Mouse (Mus musculus) midbrain, embryonic 11.5 days (tissue): Measurements from ENCODE around the gene Strap. TPM values are rescaled to one million over a fixed set of nuclear protein-coding genes. Genes with fewer than 3 reads are reported as not detected.

Source experiments
- ATAC-seq: fragments of 200-750 bp; cut with Nextera tagmentation; 2 replicates; pipeline ENCODE4 v1.8.0; 2017; ENCODE audit warnings: moderate TSS enrichment, moderate library complexity; ENCODE audit not compliant: low FRiP score
- DNase-seq: peaks from one replicate; pipeline ENCODE4 v3.0.0; 2015; ENCODE audit warnings: low spot score; ENCODE audit errors: missing footprints
- H3K27ac ChIP-seq: fragments of 300-500 bp; sonication (generic); 2 replicates; pipeline ENCODE4 v1.5.1; 2014; ENCODE audit warnings: low read depth, low read length
- H3K27me3 ChIP-seq: fragments of 300-500 bp; sonication (generic); 2 replicates; pipeline ENCODE4 v1.6.1; 2014; ENCODE audit warnings: mild to moderate bottlenecking, low read length, moderate library complexity, mixed read lengths; ENCODE audit not compliant: control insufficient read depth, insufficient read depth
- H3K36me3 ChIP-seq: fragments of 300-500 bp; sonication (generic); 2 replicates; pipeline ENCODE4 v1.6.1; 2014; ENCODE audit warnings: mild to moderate bottlenecking, low read length, moderate library complexity, mixed read lengths; ENCODE audit not compliant: control insufficient read depth, insufficient read depth
- H3K4me1 ChIP-seq: fragments of 300-500 bp; sonication (generic); 2 replicates; pipeline ENCODE4 v1.6.1; 2014; ENCODE audit warnings: low read length; ENCODE audit not compliant: control insufficient read depth, insufficient read depth
- H3K4me2 ChIP-seq: fragments of 300-500 bp; sonication (generic); 2 replicates; pipeline ENCODE4 v1.6.1; 2014; ENCODE audit warnings: mild to moderate bottlenecking, moderate library complexity
- H3K4me3 ChIP-seq: fragments of 300-500 bp; sonication (generic); 2 replicates; pipeline ENCODE4 v1.5.1; 2014; ENCODE audit warnings: low read depth, low read length
- H3K9ac ChIP-seq: fragments of 300-500 bp; sonication (generic); 2 replicates; pipeline ENCODE4 v1.6.1; 2014; ENCODE audit warnings: low read length
- H3K9me3 ChIP-seq: fragments of 300-500 bp; sonication (generic); 2 replicates; pipeline ENCODE4 v1.6.1; 2016; ENCODE audit warnings: low read length; ENCODE audit not compliant: control insufficient read depth
- WGBS: fragments of 180-500 bp; shearing (Covaris S2); extraction: QIAGEN DNeasy Blood & Tissue Kit; methylation state at CpG from one replicate; pipeline ENCODE4 v1.1.7; 2014; 5-methylcytosine and 5-hydroxymethylcytosine counted together
- polyA plus RNA-seq: library from polyadenylated mRNA; unstranded; fragments of >200 nt; fragmentation: Nextera tagmentation; extraction: Ambion mirVana; gene quantifications from 2 replicates; pipeline ENCODE4 v1.2.1, GENCODE M21; 2014

Strap gene
- polyA plus RNA-seq, 1 experiment from 2014 or later, result 259 TPM

DNA sequence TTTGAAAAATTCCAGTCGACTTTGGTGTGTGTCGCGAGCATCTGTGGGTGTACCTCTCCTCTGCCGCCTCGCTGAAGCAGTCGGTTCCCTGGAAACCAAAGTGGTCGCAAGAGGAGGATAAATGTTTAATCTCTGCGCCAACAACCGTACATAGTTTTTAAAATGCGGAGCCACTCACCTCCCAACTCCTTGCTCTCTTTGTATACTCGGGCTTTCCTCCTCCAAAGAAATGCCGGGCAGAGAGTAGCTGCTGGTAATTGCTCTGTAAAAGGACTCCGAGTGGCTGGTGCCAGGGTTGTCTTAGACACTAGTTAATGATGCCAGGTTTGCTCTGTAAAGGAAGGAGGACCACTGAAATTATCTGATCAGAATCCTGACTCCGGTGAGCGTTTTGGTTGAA, 26.1 kb downstream of the Strap start:
- WGBS, result 91% methylated on average over 15 of the region's 15 CpGs
- peak; percentile 67 for DNase-seq

DNA sequence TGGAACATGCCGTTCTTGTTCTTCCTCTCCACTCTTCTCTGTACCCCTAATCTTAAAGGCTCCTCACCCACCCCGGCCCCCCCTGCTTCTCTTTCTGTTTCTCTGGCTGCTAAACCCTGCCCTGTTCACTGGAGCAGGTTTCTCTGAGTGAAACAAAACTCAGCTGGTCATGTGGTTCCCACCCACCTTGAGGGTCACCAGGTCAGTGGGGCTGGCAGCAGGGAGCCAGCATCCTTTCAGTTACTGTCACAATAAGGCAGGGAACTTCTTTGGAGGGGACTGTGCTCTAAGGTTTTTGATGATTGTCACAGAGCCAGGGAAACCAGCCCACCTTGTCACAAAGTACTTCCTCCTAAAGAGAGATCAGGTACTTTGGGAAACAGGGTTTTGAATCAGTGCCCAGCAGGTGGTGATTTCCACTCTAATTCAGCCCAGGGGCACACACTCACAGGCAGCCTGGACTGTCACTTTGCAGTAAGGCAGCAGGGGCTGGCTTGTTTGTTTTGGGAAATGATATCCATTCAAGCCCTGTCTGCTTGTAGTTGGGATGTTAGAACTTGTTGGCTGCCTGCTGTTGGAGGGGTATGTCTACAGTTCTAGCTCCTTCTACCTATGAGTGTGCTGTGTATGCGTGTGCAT, 29.8 kb downstream of the Strap start:
- Histone ChIP-seq H3K9me3 (no peaks in the 10 kb centered on the region), H3K4me2 (no peak overlapping the region), H3K36me3 (no peaks in the 10 kb centered on the region), H3K4me3 (no peak overlapping the region), H3K9ac (no peak overlapping the region), H3K27me3 (no peaks in the 10 kb centered on the region), H3K27ac (no peak overlapping the region), H3K4me1 (peaks cover 5% of the 10 kb centered on the region; the same call in 1 of the 2 replicates)
- DNase-seq (peak; percentile 81), ATAC-seq (no peak)
- WGBS, result 34% methylated on average over 3 of the region's 3 CpGs

More for the DNA sequence above, 26.1 kb downstream of the Strap start:
- no peak overlapping the region for H3K4me2 ChIP-seq
- H3K9me3 ChIP-seq, result no peaks in the 10 kb centered on the region
- H3K36me3 ChIP-seq, result no peaks in the 10 kb centered on the region
- H3K27me3 ChIP-seq, result no peaks in the 10 kb centered on the region
- H3K4me1 ChIP-seq, result peaks cover 7% of the 10 kb centered on the region; the same call in 1 of the 2 replicates
- no peak overlapping the region for H3K27ac ChIP-seq
- H3K9ac ChIP-seq, result no peak overlapping the region
- ATAC-seq, result no peak
- H3K4me3 ChIP-seq, result no peak overlapping the region

- no peak for ATAC-seq
- DNase-seq, result no peak
- H3K4me2 ChIP-seq, result no peak overlapping the region
- H3K9ac ChIP-seq, result no peak overlapping the region
- no peak overlapping the region for H3K4me3 ChIP-seq
- no peaks in the 10 kb centered on the region for H3K9me3 ChIP-seq
- H3K4me1 ChIP-seq, result peaks cover 3% of the 10 kb centered on the region; the same call in 1 of the 2 replicates
- no peak overlapping the region for H3K27ac ChIP-seq
- no peaks in the 10 kb centered on the region for H3K36me3 ChIP-seq
- no peaks in the 10 kb centered on the region for H3K27me3 ChIP-seq
These were observed 31.3 kb downstream of the Strap start for GRCm38 (mm10) chr6:137766177-137766576.

- Histone ChIP-seq H3K9me3 (no peaks in the 10 kb centered on the region), H3K4me2 (no peak overlapping the region), H3K4me1 (no peaks in the 10 kb centered on the region), H3K4me3 (no peak overlapping the region), H3K27ac (no peak overlapping the region), H3K36me3 (no peaks in the 10 kb centered on the region), H3K27me3 (no peaks in the 10 kb centered on the region), H3K9ac (no peak overlapping the region)
- ATAC-seq, result no peak
- WGBS, result 83% methylated on average over 3 of the region's 3 CpGs
- DNase-seq, result no peak
These were observed 36.9 kb downstream of the Strap start for GRCm38 (mm10) chr6:137771621-137772250.

GRCm38 (mm10) chr6:137772918-137773636, 38.2 kb downstream of the Strap start:
- no peaks in the 10 kb centered on the region for H3K9me3 ChIP-seq
- no peaks in the 10 kb centered on the region for H3K27me3 ChIP-seq
- H3K36me3 ChIP-seq, result no peaks in the 10 kb centered on the region
- DNase-seq, result no peak
- H3K4me3 ChIP-seq, result no peak overlapping the region
- H3K27ac ChIP-seq, result no peak overlapping the region
- H3K4me2 ChIP-seq, result no peak overlapping the region
- 93% methylated on average over 8 of the region's 8 CpGs for WGBS
- ATAC-seq, result no peak
- H3K4me1 ChIP-seq, result no peaks in the 10 kb centered on the region
- no peak overlapping the region for H3K9ac ChIP-seq

DNA sequence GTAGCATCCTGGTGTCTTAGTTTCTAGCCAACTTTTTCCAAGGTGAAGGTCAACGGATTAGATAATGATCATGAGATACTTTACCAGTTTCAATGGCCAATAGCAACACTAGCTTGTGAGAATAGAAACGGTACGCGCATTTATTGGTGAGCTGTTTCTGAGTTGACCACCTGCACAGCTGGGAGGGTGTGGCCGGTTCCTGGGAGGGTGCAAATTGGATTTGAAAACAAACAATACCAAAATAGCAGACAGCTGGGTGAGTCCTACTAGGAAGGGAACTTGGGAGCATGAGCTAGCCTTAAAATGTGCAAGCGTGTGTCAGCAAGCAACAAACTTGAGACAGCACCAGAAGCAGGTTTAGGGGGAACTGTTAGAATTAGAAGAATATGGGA, 38.8 kb downstream of the Strap start:
- Histone ChIP-seq H3K9ac (no peak overlapping the region), H3K36me3 (no peaks in the 10 kb centered on the region), H3K9me3 (no peaks in the 10 kb centered on the region), H3K4me3 (no peak overlapping the region), H3K4me2 (no peak overlapping the region), H3K27me3 (no peaks in the 10 kb centered on the region), H3K4me1 (no peaks in the 10 kb centered on the region), H3K27ac (no peak overlapping the region)
- ATAC-seq (no peak), DNase-seq (no peak)
- WGBS, result 88% methylated on average over 6 of the region's 6 CpGs

GRCm38 (mm10) chr6:137774166-137774565, 39.3 kb downstream of the Strap start:
- Histone ChIP-seq H3K9ac (no peak overlapping the region), H3K27ac (no peak overlapping the region), H3K4me3 (no peak overlapping the region), H3K36me3 (no peaks in the 10 kb centered on the region), H3K4me2 (no peak overlapping the region), H3K27me3 (no peaks in the 10 kb centered on the region), H3K9me3 (no peaks in the 10 kb centered on the region), H3K4me1 (no peaks in the 10 kb centered on the region)
- 93% methylated on average over 13 of the region's 13 CpGs for WGBS
- ATAC-seq (no peak), DNase-seq (no peak)

- Histone ChIP-seq H3K4me3 (no peak overlapping the region), H3K36me3 (no peaks in the 10 kb centered on the region), H3K4me1 (no peaks in the 10 kb centered on the region), H3K9me3 (no peaks in the 10 kb centered on the region), H3K4me2 (no peak overlapping the region), H3K9ac (no peak overlapping the region), H3K27ac (no peak overlapping the region), H3K27me3 (no peaks in the 10 kb centered on the region)
- 92% methylated on average over 8 of the region's 8 CpGs for WGBS
- DNase-seq, result no peak
- ATAC-seq, result no peak
These were observed 40.3 kb downstream of the Strap start for GRCm38 (mm10) chr6:137775159-137775558.

DNA sequence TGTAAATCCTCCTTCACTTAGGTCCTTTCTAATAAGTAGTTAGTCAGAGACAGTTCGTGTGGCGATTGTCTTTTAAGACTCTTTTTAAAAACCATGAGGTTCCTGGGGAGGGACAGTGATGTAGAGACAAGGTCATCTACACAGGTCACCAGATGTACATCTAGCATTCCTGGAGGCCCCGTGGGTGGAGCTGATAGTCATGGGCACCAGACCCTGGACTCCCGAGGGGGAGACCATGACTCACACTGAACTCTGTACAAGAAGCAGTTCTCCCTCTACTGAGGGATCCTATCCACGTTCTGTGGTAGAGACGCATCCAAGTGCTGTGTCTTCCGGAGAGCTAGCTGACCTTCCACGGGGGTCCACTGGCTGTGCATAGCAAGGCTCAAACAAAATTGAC, 42.1 kb downstream of the Strap start:
- ATAC-seq, result no peak
- Histone ChIP-seq H3K9ac (no peak overlapping the region), H3K27me3 (no peaks in the 10 kb centered on the region), H3K27ac (no peak overlapping the region), H3K4me3 (no peak overlapping the region), H3K4me1 (no peaks in the 10 kb centered on the region), H3K36me3 (no peaks in the 10 kb centered on the region), H3K4me2 (no peak overlapping the region), H3K9me3 (no peaks in the 10 kb centered on the region)
- no peak for DNase-seq
- WGBS, result 81% methylated on average over 8 of the region's 8 CpGs
